Mouse (Mus musculus) central nervous system, embryonic 11.5 days (tissue): ENCODE results near the gene Pno1. TPM values are rescaled to one million over a fixed set of nuclear protein-coding genes. Genes with fewer than 3 reads are reported as not detected.

Experiments
- polyA plus RNA-seq: library from polyadenylated mRNA; depleted of rRNA; stranded (reverse); fragments of >200 nt; gene quantifications from 2 replicates; pipeline ENCODE4 v1.2.3, GENCODE M21; 2012; rRNA removed

Gene Pno1
- polyA plus RNA-seq, result 25.0 and 29.7 TPM in 2 replicates

GRCm38 (mm10) chr11:17211258-17212140, at the start of gene Pno1:
Pno1 (minus strand) TSS chr11:17211568.

GRCm38 (mm10) chr11:17257443-17257842, 46.1 kb upstream of the Pno1 start, which contains the start of gene C1d:
C1d (plus strand) TSS chr11:17257579.

GRCm38 (mm10) chr11:17181807-17182206, 29.6 kb downstream of the Pno1 start, which contains the start of gene Wdr92:
Wdr92 (plus strand) TSS chr11:17182107.

GRCm38 (mm10) chr11:17158858-17159737, 52.3 kb downstream of the Pno1 start, which contains the start of gene Ppp3r1:
Ppp3r1 (plus strand) TSS chr11:17159263.

Other genes with a start within 250 kb of the Pno1 start
- gene Cnrip1, start 160.0 kb downstream of the Pno1 start, polyA plus RNA-seq, result 15.1 and 20.7 TPM in 2 replicates
- 5.6 and 7.6 TPM in 2 replicates for gene Plek, start 159.2 kb downstream of the Pno1 start, polyA plus RNA-seq
- gene Ppp3r1, start 52.3 kb downstream of the Pno1 start, polyA plus RNA-seq, result 58.3 and 61.5 TPM in 2 replicates
- 19.9 and 21.1 TPM in 2 replicates for gene Wdr92, start 29.5 kb downstream of the Pno1 start, polyA plus RNA-seq
- gene C1d, start 46.0 kb upstream of the Pno1 start, polyA plus RNA-seq, result 85.1 and 90.5 TPM in 2 replicates